Mouse (Mus musculus): ENCODE data around the gene Qsox2. TPM values are rescaled to one million over a fixed set of nuclear protein-coding genes. Genes with fewer than 3 reads are reported as not detected.

Qsox2 gene
- total RNA-seq (2021) = 1 to 10 TPM; 3.0 to 3.9 TPM
- long read RNA-seq, experiment 1, partial matches to known transcripts = 4 of 4 reads
- long read RNA-seq, experiment 1, other reads (novel, unspliced or antisense) = 0 of 4 reads
- long read RNA-seq, experiment 2, partial matches to known transcripts = 4 of 4 reads
- long read RNA-seq, experiment 2, other reads (novel, unspliced or antisense) = 0 of 4 reads

DNA sequence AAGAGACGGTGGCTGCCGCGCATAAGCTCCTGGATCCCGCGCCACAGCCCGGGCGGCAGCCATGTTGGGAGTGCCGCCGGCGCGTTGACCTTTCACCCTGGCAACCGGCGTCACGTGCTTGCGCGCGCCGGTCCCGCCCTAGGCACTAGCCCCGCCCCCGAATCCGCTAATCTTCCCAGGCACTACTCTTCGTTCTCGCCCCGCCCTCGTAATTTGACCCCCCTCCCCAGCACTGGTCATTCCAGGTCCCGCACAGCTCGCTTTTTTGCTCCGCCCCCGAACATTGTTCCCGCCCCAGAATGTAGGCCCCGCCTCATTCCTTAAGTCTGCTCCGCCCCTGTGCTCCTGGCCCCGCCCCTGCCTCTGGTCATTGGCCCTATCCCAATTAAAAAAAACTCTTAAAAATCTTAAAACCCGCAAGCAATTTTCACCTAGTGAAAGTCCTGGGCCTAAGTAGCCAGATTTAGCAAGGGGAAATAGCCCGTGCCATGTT lies at the start of gene Qsox2:
Gene Qsox2, minus strand, starts transcription at position 236 of the 493 bp plus-strand sequence.
- peak within 1 kb of the TSS; percentile 76 for H3K4me3 ChIP-seq
- peak within 1 kb of the TSS; percentile 90 for H3K27ac ChIP-seq
- intact Hi-C loops (cut with DNase I) = no loop called here
- DNase-seq = peak; percentile 98
- no peak for TF ChIP-seq CTCF (IDR thresholded peaks at IDR 0.05)

- TF ChIP-seq CTCF (IDR thresholded peaks at IDR 0.05) = no peak
- DNase-seq = no peak
- H3K4me3 ChIP-seq = no peak overlapping the region
- intact Hi-C loops (cut with DNase I) = no loop called here
- H3K27ac ChIP-seq = no peak overlapping the region
Measured at GRCm38 (mm10) chr2:26286391-26286790, 49.1 kb upstream of the Qsox2 start.

GRCm38 (mm10) chr2:26285804-26286203 lies 48.5 kb upstream of the Qsox2 start:
- intact Hi-C loops (cut with DNase I) = no loop called here
- no peak for TF ChIP-seq CTCF (IDR thresholded peaks at IDR 0.05)
- H3K4me3 ChIP-seq = no peak overlapping the region
- DNase-seq = peak; percentile 58
- H3K27ac ChIP-seq = no peak overlapping the region

DNA sequence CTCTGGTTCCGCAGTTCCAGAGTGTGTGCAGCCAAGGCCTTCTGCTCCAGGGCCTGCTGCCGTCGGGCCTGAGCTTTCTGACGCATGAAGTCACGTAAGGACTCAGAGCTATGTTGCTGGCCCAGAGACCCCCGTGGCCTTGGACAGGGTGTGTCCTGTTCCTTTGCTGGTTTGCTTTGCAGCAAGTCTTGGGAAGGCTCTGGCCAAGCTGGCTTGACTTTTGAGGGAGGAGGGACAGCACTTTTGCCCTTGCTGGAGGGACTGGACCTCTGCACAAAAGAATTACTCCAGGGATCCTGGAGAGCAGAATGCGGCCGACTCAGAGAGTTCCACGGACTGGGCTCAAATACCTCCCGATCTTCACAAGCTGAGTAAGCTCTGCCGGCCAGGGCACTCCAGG lies 43.3 kb upstream of the Qsox2 start:
- TF ChIP-seq CTCF (IDR thresholded peaks at IDR 0.05) = no peak
- peak; percentile 30 for DNase-seq
- intact Hi-C loops (cut with DNase I) = no loop called here
- H3K4me3 ChIP-seq = no peak overlapping the region
- no peak overlapping the region for H3K27ac ChIP-seq

GRCm38 (mm10) chr2:26279712-26280111 lies 42.4 kb upstream of the Qsox2 start:
- H3K4me3 ChIP-seq = no peak overlapping the region
- no peak for DNase-seq
- intact Hi-C loops (cut with DNase I) = loop anchor here (10.0 kb wide), 2 partner anchors 95 to 445 kb away; no protein-coding TSS in a partner anchor
- no peak overlapping the region for H3K27ac ChIP-seq
- TF ChIP-seq CTCF (IDR thresholded peaks at IDR 0.05) = no peak

- TF ChIP-seq CTCF (IDR thresholded peaks at IDR 0.05) = peak; percentile 79
- Histone ChIP-seq H3K4me3 (no peak overlapping the region), H3K27ac (no peak overlapping the region)
- intact Hi-C loops (cut with DNase I) = loop anchor here (1.0 to 10.0 kb wide), 3 partner anchors 89 to 439 kb away; no protein-coding TSS in a partner anchor
- peak; percentile 64 for DNase-seq
Measured at GRCm38 (mm10) chr2:26273611-26274010, 36.3 kb upstream of the Qsox2 start.

- no peak for TF ChIP-seq CTCF (IDR thresholded peaks at IDR 0.05)
- Histone ChIP-seq H3K4me3 (no peak overlapping the region), H3K27ac (no peak overlapping the region)
- intact Hi-C loops (cut with DNase I) = no loop called here
- DNase-seq = no peak
Measured at GRCm38 (mm10) chr2:26268216-26268615, 30.9 kb upstream of the Qsox2 start.

- DNase-seq = no peak
- H3K27ac ChIP-seq = no peak overlapping the region
- H3K4me3 ChIP-seq = no peak overlapping the region
- no peak for TF ChIP-seq CTCF (IDR thresholded peaks at IDR 0.05)
- intact Hi-C loops (cut with DNase I) = no loop called here
Measured at GRCm38 (mm10) chr2:26266066-26266742, 28.9 kb upstream of the Qsox2 start.

DNA sequence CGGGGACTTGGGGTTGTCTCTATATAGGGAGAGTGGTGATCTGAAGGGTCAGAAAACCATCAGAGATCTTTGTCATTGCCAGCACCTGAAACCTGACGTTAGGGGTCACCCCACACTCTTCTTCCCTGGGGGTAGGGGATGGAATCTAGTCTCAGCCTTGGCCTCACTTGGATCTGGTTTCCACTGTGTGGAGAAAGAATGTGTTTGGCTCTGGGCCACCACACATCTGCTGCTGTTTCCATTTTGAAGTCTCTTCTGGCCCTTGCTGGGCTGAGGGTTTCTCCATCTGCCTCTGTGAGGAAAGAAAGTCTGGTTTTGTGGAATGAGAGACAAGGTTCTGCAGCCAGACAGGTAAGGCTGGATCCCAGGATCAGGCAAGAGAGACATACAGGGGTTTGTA lies 27.8 kb upstream of the Qsox2 start:
- intact Hi-C loops (cut with DNase I) = no loop called here
- no peak for TF ChIP-seq CTCF (IDR thresholded peaks at IDR 0.05)
- H3K4me3 ChIP-seq = no peak overlapping the region
- H3K27ac ChIP-seq = no peak overlapping the region
- no peak for DNase-seq

GRCm38 (mm10) chr2:26264646-26265045 lies 27.3 kb upstream of the Qsox2 start:
- H3K27ac ChIP-seq = no peak overlapping the region
- intact Hi-C loops (cut with DNase I) = no loop called here
- H3K4me3 ChIP-seq = no peak overlapping the region
- DNase-seq = no peak
- no peak for TF ChIP-seq CTCF (IDR thresholded peaks at IDR 0.05)

DNA sequence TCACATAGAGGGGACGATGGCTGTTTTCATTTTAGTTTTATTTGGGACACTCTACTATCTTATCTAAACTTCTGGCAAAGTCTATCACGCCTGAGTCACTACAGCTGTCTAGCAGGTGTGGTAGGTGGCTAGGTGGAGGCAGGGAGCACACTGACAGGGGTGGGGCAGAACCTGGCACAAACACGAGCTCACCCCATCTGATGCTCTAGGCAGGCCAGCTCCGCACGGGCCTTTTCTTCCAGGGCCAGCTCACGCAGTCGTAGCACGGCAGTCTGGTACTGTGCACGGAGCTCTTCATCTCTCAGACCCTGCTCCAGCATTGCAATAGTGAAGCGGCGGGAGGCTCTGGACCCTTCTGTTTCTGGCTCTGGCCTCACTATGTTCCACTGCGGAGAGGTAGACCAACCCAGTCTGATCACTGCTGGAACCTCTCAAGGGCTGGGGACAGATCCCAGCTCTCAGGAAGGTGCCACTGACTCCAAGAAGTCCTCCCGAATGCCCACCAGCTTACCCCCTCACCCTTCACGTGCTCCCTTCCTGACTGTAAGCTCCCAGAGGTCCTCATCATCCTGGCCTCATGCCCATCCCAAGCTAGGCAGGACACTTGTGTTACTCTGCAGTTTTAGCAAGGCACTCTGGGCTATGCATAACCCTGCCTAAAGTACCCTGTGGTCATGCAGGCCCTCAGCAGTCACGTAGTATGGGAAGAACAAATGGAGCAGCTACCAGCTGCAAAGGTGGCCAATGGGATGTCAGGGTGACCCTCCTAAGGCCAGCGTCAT lies 20.2 kb upstream of the Qsox2 start:
- TF ChIP-seq CTCF (IDR thresholded peaks at IDR 0.05) = no peak
- no peak for DNase-seq
- no peak overlapping the region for H3K27ac ChIP-seq
- no peak overlapping the region for H3K4me3 ChIP-seq
- intact Hi-C loops (cut with DNase I) = no loop called here

DNA sequence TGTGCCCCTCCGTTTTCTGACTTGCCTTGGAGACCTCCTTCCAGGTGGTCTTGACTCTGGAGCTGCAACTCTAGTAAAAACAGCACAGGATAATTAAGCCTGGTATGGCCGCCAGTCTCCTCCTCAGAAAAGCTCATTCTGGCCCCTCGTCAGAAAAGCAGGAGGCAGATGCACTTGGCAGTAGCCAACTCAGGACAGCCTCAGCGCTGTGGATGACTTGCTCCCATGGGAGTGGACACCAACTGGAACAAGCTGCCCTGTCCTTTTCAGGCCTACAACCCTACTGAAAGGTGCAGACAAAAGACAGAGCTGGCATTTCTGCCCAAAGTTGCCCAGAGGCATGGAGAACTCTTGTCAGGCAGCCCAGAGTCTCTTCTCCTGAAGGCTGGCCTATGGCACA lies 17.5 kb upstream of the Qsox2 start:
- intact Hi-C loops (cut with DNase I) = no loop called here
- H3K4me3 ChIP-seq = no peak overlapping the region
- TF ChIP-seq CTCF (IDR thresholded peaks at IDR 0.05) = no peak
- no peak for DNase-seq
- no peak overlapping the region for H3K27ac ChIP-seq

All from gastrocnemius, adult 2 months (tissue).